Mouse (Mus musculus) inflammation-experienced regulatory T-cells, adult 6 months (primary cell): ENCODE measurements around the gene Soat1. TPM values are rescaled to one million over a fixed set of nuclear protein-coding genes. Genes with fewer than 3 reads are reported as not detected.
A peak's percentile ranks its signal among the peaks of the same experiment; 100 is the strongest.

Experiments
- ATAC-seq: one replicate; pipeline ENCODE4 v1.8.0; 2017
- polyA plus RNA-seq, 3 experiments: library from polyadenylated mRNA; unstranded; fragments of 100-300 nt; shearing (Covaris generic); gene quantifications; one replicate each; pipeline ENCODE4 v1.2.1; 2017

Soat1 gene
- polyA plus RNA-seq, 3 experiments from 2014 or later: 48.8 to 63.8 (median 56.9) TPM

GRCm38 (mm10) chr1:156463981-156464853 is 9.9 kb downstream of the Soat1 start:
- ATAC-seq: no peak

GRCm38 (mm10) chr1:156462273-156462991 is 11.7 kb downstream of the Soat1 start:
- peak; percentile 15 for ATAC-seq

- ATAC-seq: no peak
These were observed 13.1 kb downstream of the Soat1 start for GRCm38 (mm10) chr1:156461036-156461435.

- ATAC-seq: peak; percentile 5
These were observed 13.9 kb downstream of the Soat1 start for GRCm38 (mm10) chr1:156460216-156460615.

GRCm38 (mm10) chr1:156459690-156460089 is 14.4 kb downstream of the Soat1 start:
- peak; percentile 81 for ATAC-seq

GRCm38 (mm10) chr1:156458391-156459060 is 15.6 kb downstream of the Soat1 start:
- ATAC-seq: no peak

GRCm38 (mm10) chr1:156455005-156455758 is 18.9 kb downstream of the Soat1 start:
- no peak for ATAC-seq

- peak; percentile 73 for ATAC-seq
These were observed 19.7 kb downstream of the Soat1 start for GRCm38 (mm10) chr1:156454384-156454783.

- ATAC-seq: no peak
These were observed 20.3 kb downstream of the Soat1 start for GRCm38 (mm10) chr1:156453876-156454275.

GRCm38 (mm10) chr1:156450478-156450877 is 23.7 kb downstream of the Soat1 start:
- ATAC-seq: no peak

GRCm38 (mm10) chr1:156449691-156450090 is 24.4 kb downstream of the Soat1 start:
- no peak for ATAC-seq

GRCm38 (mm10) chr1:156449089-156449488 is 25.0 kb downstream of the Soat1 start:
- no peak for ATAC-seq

GRCm38 (mm10) chr1:156445049-156445448 is 29.1 kb downstream of the Soat1 start:
- ATAC-seq: no peak

- ATAC-seq: no peak
These were observed 31.4 kb downstream of the Soat1 start for GRCm38 (mm10) chr1:156442776-156443175.

GRCm38 (mm10) chr1:156442266-156442665 is 31.9 kb downstream of the Soat1 start:
- ATAC-seq: no peak

GRCm38 (mm10) chr1:156437726-156438125 is 36.4 kb downstream of the Soat1 start:
- peak; percentile 35 for ATAC-seq

GRCm38 (mm10) chr1:156437016-156437708 is 37.0 kb downstream of the Soat1 start:
- peak; percentile 84 for ATAC-seq

GRCm38 (mm10) chr1:156433497-156433896 is 40.6 kb downstream of the Soat1 start:
- ATAC-seq: no peak

- ATAC-seq: no peak
These were observed 41.6 kb downstream of the Soat1 start for GRCm38 (mm10) chr1:156432498-156432897.

- ATAC-seq: no peak
These were observed 45.7 kb downstream of the Soat1 start for GRCm38 (mm10) chr1:156428434-156428833.

GRCm38 (mm10) chr1:156425746-156426145 is 48.4 kb downstream of the Soat1 start:
- no peak for ATAC-seq

GRCm38 (mm10) chr1:156424054-156424453 is 50.1 kb downstream of the Soat1 start:
- no peak for ATAC-seq
